Mouse (Mus musculus): ENCODE results near the gene Cipc. TPM values are rescaled to one million over a fixed set of nuclear protein-coding genes. Genes with fewer than 3 reads are reported as not detected.

Cipc gene
- polyA plus RNA-seq (2014; fragmentation: Illumina TruSeq; extraction: RNeasy Lipid Tissue Mini Kit (QIAGEN cat#74804); ENCODE audit: low read depth, low replicate concordance): 38.8 TPM

DNA sequence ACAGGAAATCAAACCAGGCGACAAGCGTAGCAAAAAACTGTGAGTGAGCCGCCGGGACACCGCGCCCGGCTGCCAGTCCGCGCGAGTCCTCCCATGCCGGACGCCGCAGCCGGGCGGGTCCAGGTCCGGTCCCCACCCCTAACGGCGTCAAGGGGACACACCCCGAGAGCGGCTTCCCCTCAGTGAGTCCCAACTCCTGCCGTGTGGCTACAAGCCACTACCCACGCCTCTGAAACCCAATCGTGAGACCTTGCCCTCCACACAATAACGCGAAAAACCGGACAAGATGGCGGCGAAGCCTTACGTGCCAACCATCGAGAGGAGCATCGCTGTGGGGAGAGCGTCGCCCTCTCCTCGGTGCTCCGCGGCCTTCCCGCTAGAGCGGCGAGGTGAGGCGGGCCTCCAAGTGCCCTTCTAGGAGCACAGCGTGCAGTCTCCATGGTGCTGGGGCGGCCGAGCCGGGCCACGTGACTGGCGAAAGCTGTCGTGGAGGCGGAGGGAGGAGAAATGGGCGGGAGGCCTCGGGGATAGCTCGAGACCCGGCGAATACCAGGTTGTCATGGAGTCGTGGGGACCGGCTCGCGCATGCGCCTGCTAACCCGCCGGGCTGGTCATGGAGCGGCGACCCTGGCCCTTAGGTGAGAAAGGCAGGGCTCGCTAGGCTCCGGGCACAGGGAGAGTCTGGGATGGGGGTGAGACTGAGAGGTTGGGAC, at the start of gene Cipc:
Gene Cipc (plus strand): TSS at position 182 of the 713 bp plus-strand sequence.

DNA sequence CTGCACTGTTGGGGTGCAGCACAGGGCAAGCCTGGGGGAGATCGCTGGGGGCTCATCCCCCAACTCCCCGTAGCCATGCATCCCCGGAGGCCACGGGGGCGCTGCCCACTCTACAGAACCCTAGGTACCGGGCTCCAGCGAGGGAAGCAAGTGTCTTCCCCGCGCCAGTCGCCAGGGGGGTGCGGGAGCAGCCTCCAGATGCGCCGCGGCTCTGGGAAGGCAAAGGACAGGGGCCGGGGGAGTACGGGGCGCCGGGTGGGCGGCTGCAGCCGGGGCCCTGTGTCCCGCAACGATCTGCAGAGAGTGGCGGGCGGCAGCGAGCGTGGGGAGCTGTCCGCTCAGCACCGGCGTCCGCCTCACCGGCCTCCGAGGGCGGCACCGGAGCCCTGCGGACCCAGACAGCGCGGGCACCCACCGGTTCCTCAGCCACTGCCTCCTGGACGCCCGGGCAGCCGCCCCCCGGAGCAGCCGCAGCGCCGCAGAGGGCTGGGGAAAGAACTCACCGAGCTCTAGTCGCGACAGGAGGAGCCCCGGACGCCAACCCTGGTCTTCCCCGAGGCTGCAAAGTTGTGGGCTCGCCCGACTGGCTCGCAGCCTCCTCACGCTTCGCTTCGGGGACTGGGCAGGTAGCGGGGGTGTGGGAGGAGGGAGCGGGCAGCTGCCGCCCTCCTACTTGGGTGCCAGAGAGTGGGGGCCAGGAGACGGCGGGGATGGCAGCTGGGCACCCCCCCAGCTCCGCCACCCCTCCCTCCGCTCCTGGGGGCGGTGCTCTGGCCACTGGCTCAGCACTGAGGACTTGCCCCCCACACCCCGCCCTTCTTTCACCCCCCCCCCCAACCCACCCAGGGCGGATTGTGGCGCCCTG, 43.3 kb downstream of the Cipc start, which contains the start of gene Zdhhc22:
Gene Zdhhc22 (minus strand): TSS at position 541 of the 865 bp plus-strand sequence.

Other genes with a start within 250 kb of the Cipc start
- 5.4 TPM for gene Angel1, start 220.6 kb upstream of the Cipc start, polyA plus RNA-seq (2014; fragmentation: Illumina TruSeq; extraction: RNeasy Lipid Tissue Mini Kit (QIAGEN cat#74804); ENCODE audit: low read depth, low replicate concordance)
- gene Lrrc74a, start 212.7 kb upstream of the Cipc start, polyA plus RNA-seq (2014; fragmentation: Illumina TruSeq; extraction: RNeasy Lipid Tissue Mini Kit (QIAGEN cat#74804); ENCODE audit: low read depth, low replicate concordance): not detected
- 23.8 TPM for gene Irf2bpl, start 62.2 kb upstream of the Cipc start, polyA plus RNA-seq (2014; fragmentation: Illumina TruSeq; extraction: RNeasy Lipid Tissue Mini Kit (QIAGEN cat#74804); ENCODE audit: low read depth, low replicate concordance)
- not detected for gene Zdhhc22, start 43.4 kb downstream of the Cipc start, polyA plus RNA-seq (2014; fragmentation: Illumina TruSeq; extraction: RNeasy Lipid Tissue Mini Kit (QIAGEN cat#74804); ENCODE audit: low read depth, low replicate concordance)
- 0.55 TPM for gene Tmem63c, start 74.3 kb downstream of the Cipc start, polyA plus RNA-seq (2014; fragmentation: Illumina TruSeq; extraction: RNeasy Lipid Tissue Mini Kit (QIAGEN cat#74804); ENCODE audit: low read depth, low replicate concordance)
- not detected for gene Ngb, start 155.5 kb downstream of the Cipc start, polyA plus RNA-seq (2014; fragmentation: Illumina TruSeq; extraction: RNeasy Lipid Tissue Mini Kit (QIAGEN cat#74804); ENCODE audit: low read depth, low replicate concordance)
- gene Gstz1, start 200.1 kb downstream of the Cipc start, polyA plus RNA-seq (2014; fragmentation: Illumina TruSeq; extraction: RNeasy Lipid Tissue Mini Kit (QIAGEN cat#74804); ENCODE audit: low read depth, low replicate concordance): 66.3 TPM
- gene Pomt2, start 200.9 kb downstream of the Cipc start, polyA plus RNA-seq (2014; fragmentation: Illumina TruSeq; extraction: RNeasy Lipid Tissue Mini Kit (QIAGEN cat#74804); ENCODE audit: low read depth, low replicate concordance): 10.7 TPM